Mouse (Mus musculus): ENCODE measurements around the gene Cd40. TPM values are rescaled to one million over a fixed set of nuclear protein-coding genes. Genes with fewer than 3 reads are reported as not detected.

Gene Cd40
- 66.8 TPM for polyA plus RNA-seq (2015; fragmentation: Illumina TruSeq; extraction: RNeasy Lipid Tissue Mini Kit (QIAGEN cat#74804); ENCODE audit: insufficient read depth, low replicate concordance)

DNA sequence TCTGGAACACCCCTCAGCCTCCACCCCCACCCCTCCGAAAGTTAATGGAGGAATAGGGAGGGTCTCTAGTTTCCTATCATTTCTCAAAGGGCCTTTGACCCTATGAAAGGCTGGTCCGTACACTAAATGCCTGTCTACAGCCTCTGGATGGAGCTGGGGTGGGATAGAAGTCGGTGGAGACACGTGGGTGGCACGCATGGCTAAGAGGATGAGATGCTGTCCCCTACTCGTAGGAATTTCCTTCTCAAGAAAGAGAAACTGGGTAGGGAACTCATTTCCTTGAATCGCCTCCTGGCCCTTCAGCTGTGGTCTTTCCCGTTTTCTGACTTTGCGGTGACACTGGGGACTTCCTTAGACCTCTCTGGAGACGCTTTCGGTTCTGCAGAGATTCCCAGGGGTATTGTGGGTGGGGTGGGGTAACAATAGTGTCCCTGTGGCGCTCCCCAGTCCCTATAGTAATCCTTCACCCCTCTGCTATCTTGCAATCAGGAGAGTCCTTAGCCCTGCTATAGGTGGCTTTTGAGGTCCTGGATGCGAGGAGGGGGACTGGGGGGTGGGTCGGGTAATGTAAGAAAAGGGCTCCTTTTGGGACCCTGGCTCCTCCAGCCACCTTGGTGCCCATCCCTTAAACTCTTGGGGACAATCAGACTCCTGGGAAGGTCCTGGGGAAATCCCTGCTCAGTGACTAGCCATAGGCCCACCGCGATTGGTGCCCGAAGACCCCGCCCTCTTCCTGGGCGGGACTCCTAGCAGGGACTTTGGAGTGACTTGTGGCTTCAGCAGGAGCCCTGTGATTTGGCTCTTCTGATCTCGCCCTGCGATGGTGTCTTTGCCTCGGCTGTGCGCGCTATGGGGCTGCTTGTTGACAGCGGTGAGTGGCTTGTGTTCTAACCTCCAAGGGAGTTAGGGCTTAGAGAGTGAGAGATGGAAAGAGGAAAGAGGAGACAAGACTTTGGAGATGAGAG lies at the start of gene Cd40:
Gene Cd40, plus strand, starts transcription at position 740 of the 965 bp plus-strand sequence.

DNA sequence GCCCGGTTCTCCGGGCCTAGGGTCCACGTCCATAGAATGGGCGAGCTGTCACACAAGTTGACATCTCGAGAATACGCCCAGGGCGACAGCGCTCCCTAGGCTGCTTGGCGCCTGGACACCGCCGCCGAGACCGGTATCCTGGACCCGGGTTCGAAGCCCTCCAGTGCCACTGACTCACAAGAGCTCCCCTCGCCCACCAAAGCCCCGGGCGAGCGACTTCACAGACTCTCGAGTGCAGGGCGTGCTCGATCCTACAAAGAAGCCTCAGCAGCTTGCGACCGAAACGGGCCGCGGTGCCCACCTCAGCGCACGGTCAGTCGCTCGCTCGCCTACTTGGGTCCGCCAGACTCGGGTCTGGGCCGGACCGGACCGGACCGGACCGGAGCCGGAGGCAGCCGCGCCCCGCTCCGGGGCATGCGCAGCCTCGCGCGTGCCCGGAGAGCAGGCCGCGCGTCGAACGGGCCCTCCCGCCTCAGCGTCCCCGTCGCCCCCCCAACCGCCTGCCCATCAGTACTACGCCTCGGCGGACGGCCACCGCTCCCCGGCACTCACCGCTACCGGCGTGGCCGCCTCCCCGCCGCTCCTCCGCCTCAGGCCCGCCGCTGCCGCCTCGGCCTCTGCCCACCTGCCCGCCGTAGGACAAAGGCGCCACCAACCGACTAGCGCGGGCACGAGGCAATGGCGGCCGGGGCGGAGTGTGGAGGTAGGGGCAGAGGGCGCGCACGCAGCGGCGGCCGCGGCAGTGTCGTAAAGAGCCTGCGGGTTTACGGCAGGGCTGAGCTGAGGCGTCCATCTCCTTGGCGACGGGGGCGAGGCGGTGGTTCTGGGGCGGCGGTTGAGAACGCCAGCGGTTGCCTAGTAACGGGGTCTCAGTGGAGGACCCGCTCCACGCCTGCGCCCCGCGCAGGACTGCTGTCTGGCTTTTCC lies 21.0 kb upstream of the Cd40 start, which contains the start of gene Ncoa5:
Gene Ncoa5, minus strand, starts transcription at position 737 of the 927 bp plus-strand sequence.

DNA sequence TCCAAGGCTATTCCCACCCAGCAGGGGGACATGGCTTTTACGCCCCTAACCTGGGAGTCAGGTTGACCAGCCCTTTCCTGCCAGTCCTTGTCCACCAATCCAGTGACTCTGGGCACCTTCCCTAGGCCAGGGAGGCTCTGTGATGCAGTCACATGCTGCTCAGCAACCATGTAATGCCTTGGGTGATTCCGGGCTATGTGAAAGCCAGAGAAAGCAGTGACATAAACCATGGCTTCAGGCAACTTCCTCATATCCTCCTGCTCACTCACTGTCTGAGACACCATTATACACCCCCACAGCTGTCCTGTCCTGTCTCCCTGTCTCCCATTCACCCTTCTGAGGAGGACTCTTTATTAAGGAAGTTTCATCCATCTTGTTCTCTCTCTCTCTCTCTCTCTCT lies 35.2 kb downstream of the Cd40 start, which contains the start of gene 1700025C18Rik:
Gene 1700025C18Rik, minus strand, starts transcription at position 101 of the 400 bp plus-strand sequence.

Other genes with a start within 250 kb of the Cd40 start
- 4.9 TPM for gene Zswim1, start 232.9 kb upstream of the Cd40 start, polyA plus RNA-seq (2015; fragmentation: Illumina TruSeq; extraction: RNeasy Lipid Tissue Mini Kit (QIAGEN cat#74804); ENCODE audit: insufficient read depth, low replicate concordance)
- gene Spata25, start 227.1 kb upstream of the Cd40 start, polyA plus RNA-seq (2015; fragmentation: Illumina TruSeq; extraction: RNeasy Lipid Tissue Mini Kit (QIAGEN cat#74804); ENCODE audit: insufficient read depth, low replicate concordance), result not detected
- gene Ctsa, start 222.8 kb upstream of the Cd40 start, polyA plus RNA-seq (2015; fragmentation: Illumina TruSeq; extraction: RNeasy Lipid Tissue Mini Kit (QIAGEN cat#74804); ENCODE audit: insufficient read depth, low replicate concordance), result 161 TPM
- 0.99 TPM for gene Neurl2, start 222.2 kb upstream of the Cd40 start, polyA plus RNA-seq (2015; fragmentation: Illumina TruSeq; extraction: RNeasy Lipid Tissue Mini Kit (QIAGEN cat#74804); ENCODE audit: insufficient read depth, low replicate concordance)
- gene Pltp, start 197.9 kb upstream of the Cd40 start, polyA plus RNA-seq (2015; fragmentation: Illumina TruSeq; extraction: RNeasy Lipid Tissue Mini Kit (QIAGEN cat#74804); ENCODE audit: insufficient read depth, low replicate concordance), result 10.2 TPM
- gene Pcif1, start 176.3 kb upstream of the Cd40 start, polyA plus RNA-seq (2015; fragmentation: Illumina TruSeq; extraction: RNeasy Lipid Tissue Mini Kit (QIAGEN cat#74804); ENCODE audit: insufficient read depth, low replicate concordance), result 21.7 TPM
- 9.1 TPM for gene Zfp335, start 143.9 kb upstream of the Cd40 start, polyA plus RNA-seq (2015; fragmentation: Illumina TruSeq; extraction: RNeasy Lipid Tissue Mini Kit (QIAGEN cat#74804); ENCODE audit: insufficient read depth, low replicate concordance)
- gene Mmp9, start 114.8 kb upstream of the Cd40 start, polyA plus RNA-seq (2015; fragmentation: Illumina TruSeq; extraction: RNeasy Lipid Tissue Mini Kit (QIAGEN cat#74804); ENCODE audit: insufficient read depth, low replicate concordance), result 17.7 TPM
- 2.0 TPM for gene Slc12a5, start 94.8 kb upstream of the Cd40 start, polyA plus RNA-seq (2015; fragmentation: Illumina TruSeq; extraction: RNeasy Lipid Tissue Mini Kit (QIAGEN cat#74804); ENCODE audit: insufficient read depth, low replicate concordance)
- gene Ncoa5, start 20.8 kb upstream of the Cd40 start, polyA plus RNA-seq (2015; fragmentation: Illumina TruSeq; extraction: RNeasy Lipid Tissue Mini Kit (QIAGEN cat#74804); ENCODE audit: insufficient read depth, low replicate concordance), result 44.6 TPM
- gene 1700025C18Rik, start 35.1 kb downstream of the Cd40 start, polyA plus RNA-seq (2015; fragmentation: Illumina TruSeq; extraction: RNeasy Lipid Tissue Mini Kit (QIAGEN cat#74804); ENCODE audit: insufficient read depth, low replicate concordance), result not detected
- 0.19 TPM for gene Cdh22, start 179.2 kb downstream of the Cd40 start, polyA plus RNA-seq (2015; fragmentation: Illumina TruSeq; extraction: RNeasy Lipid Tissue Mini Kit (QIAGEN cat#74804); ENCODE audit: insufficient read depth, low replicate concordance)
- gene Slc35c2, start 232.2 kb downstream of the Cd40 start, polyA plus RNA-seq (2015; fragmentation: Illumina TruSeq; extraction: RNeasy Lipid Tissue Mini Kit (QIAGEN cat#74804); ENCODE audit: insufficient read depth, low replicate concordance), result 33.1 TPM